Mouse (Mus musculus) CH12.LX (cell line): ENCODE results near the gene Angptl8.
"Not testable (repeated sequence)": the region's sequence is repeated elsewhere in the genome, so short reads cannot be mapped to it uniquely, and the experiment has no call there.

Experiments
- MAX ChIP-seq: IDR thresholded peaks from 2 replicates; pipeline ENCODE4 v1.6.1; 2011; ENCODE audit warnings: low read length, improper control_type of control experiment
- POLR2A ChIP-seq: IDR thresholded peaks from 2 replicates; pipeline ENCODE4 v1.6.1; 2011; ENCODE audit warnings: low read depth, mild to moderate bottlenecking, improper control_type of control experiment, low read length
- ZMIZ1 ChIP-seq: IDR thresholded peaks from 2 replicates; pipeline ENCODE4 v1.6.1; 2012; ENCODE audit warnings: low read depth, mild to moderate bottlenecking, inconsistent platforms, low read length, improper control_type of control experiment

DNA sequence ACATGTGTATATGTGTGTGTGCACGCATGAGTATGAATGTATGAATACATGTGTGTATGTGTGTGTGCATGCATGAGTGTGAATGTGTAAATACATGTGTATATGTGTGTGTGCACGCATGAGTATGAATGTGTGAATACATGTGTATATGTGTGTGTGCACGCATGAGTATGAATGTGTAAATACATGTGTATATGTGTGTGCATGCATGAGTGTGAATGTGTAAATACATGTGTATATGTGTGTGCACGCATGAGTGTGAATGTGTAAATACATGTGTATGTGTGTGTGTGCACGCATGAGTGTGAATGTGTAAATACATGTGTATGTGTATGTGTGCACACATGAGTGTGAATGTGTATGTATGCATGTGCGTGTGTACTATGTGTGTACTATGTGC is 41.8 kb upstream of the Angptl8 start:
- TF ChIP-seq MAX, ZMIZ1, POLR2A: not testable (repeated sequence)
